Mouse (Mus musculus): Measurements from ENCODE around the gene Slc25a39. TPM values are rescaled to one million over a fixed set of nuclear protein-coding genes. Genes with fewer than 3 reads are reported as not detected.
"Not testable (repeated sequence)": the region's sequence is repeated elsewhere in the genome, so short reads cannot be mapped to it uniquely, and the experiment has no call there.

Slc25a39 gene
- polyA plus RNA-seq, 1 experiment from 2014 or later = 131 TPM

- H3K4me3 ChIP-seq (ENCODE audit: inconsistent target) = no peak overlapping the region
- 58% methylated on average over 5 of the region's 5 CpGs for WGBS (ENCODE audit: missing documents)
- no peaks in the 10 kb centered on the region for H3K36me3 ChIP-seq (ENCODE audit: inconsistent target)
- no peaks in the 10 kb centered on the region for H3K79me2 ChIP-seq (ENCODE audit: inconsistent target)
- H3K27ac ChIP-seq = no peak overlapping the region
Measured at GRCm38 (mm10) chr11:102368347-102368746, 39.4 kb downstream of the Slc25a39 start.

GRCm38 (mm10) chr11:102367504-102368280 lies 40.1 kb downstream of the Slc25a39 start:
- Histone ChIP-seq H3K27ac (no peak overlapping the region), H3K79me2 (ENCODE audit: inconsistent target) (no peaks in the 10 kb centered on the region), H3K4me3 (ENCODE audit: inconsistent target) (no peak overlapping the region), H3K36me3 (ENCODE audit: inconsistent target) (no peaks in the 10 kb centered on the region)
- WGBS (ENCODE audit: missing documents) = 88% methylated on average over 7 of the region's 9 CpGs

- 92% methylated on average over 7 of the region's 8 CpGs for WGBS (ENCODE audit: missing documents)
- not testable (repeated sequence) for H3K36me3 ChIP-seq (ENCODE audit: inconsistent target); H3K4me3 ChIP-seq (ENCODE audit: inconsistent target); H3K79me2 ChIP-seq (ENCODE audit: inconsistent target); H3K27ac ChIP-seq
Measured at GRCm38 (mm10) chr11:102366103-102366502, 41.6 kb downstream of the Slc25a39 start, which contains the start of gene Slc4a1. Gene Slc4a1 (minus strand): TSS chr11:102366203.

- 87% methylated on average over 4 of the region's 4 CpGs for WGBS (ENCODE audit: missing documents)
- H3K36me3 ChIP-seq (ENCODE audit: inconsistent target) = no peaks in the 10 kb centered on the region
- H3K27ac ChIP-seq = no peak overlapping the region
- H3K79me2 ChIP-seq (ENCODE audit: inconsistent target) = no peaks in the 10 kb centered on the region
- no peak overlapping the region for H3K4me3 ChIP-seq (ENCODE audit: inconsistent target)
Measured at GRCm38 (mm10) chr11:102365699-102366098, 42.0 kb downstream of the Slc25a39 start.

GRCm38 (mm10) chr11:102364570-102365371 lies 43.0 kb downstream of the Slc25a39 start:
- Histone ChIP-seq H3K4me3 (ENCODE audit: inconsistent target) (no peak overlapping the region), H3K36me3 (ENCODE audit: inconsistent target) (no peaks in the 10 kb centered on the region), H3K27ac (no peak overlapping the region), H3K79me2 (ENCODE audit: inconsistent target) (no peaks in the 10 kb centered on the region)
- WGBS (ENCODE audit: missing documents) = 62% methylated on average over 12 of the region's 14 CpGs

- Histone ChIP-seq H3K36me3 (ENCODE audit: inconsistent target) (no peaks in the 10 kb centered on the region), H3K27ac (no peak overlapping the region), H3K79me2 (ENCODE audit: inconsistent target) (no peaks in the 10 kb centered on the region), H3K4me3 (ENCODE audit: inconsistent target) (no peak overlapping the region)
- WGBS (ENCODE audit: missing documents) = 68% methylated on average over 2 of the region's 2 CpGs
Measured at GRCm38 (mm10) chr11:102363623-102364022, 44.1 kb downstream of the Slc25a39 start.

GRCm38 (mm10) chr11:102361776-102362495 lies 45.8 kb downstream of the Slc25a39 start:
- H3K79me2 ChIP-seq (ENCODE audit: inconsistent target) = no peaks in the 10 kb centered on the region
- WGBS (ENCODE audit: missing documents) = 84% methylated on average over 8 of the region's 8 CpGs
- no peak overlapping the region for H3K4me3 ChIP-seq (ENCODE audit: inconsistent target)
- H3K36me3 ChIP-seq (ENCODE audit: inconsistent target) = no peaks in the 10 kb centered on the region
- H3K27ac ChIP-seq = no peak overlapping the region

- H3K79me2 ChIP-seq (ENCODE audit: inconsistent target) = no peaks in the 10 kb centered on the region
- no peak overlapping the region for H3K27ac ChIP-seq
- WGBS (ENCODE audit: missing documents) = 69% methylated on average over 10 of the region's 10 CpGs
- H3K36me3 ChIP-seq (ENCODE audit: inconsistent target) = no peaks in the 10 kb centered on the region
- H3K4me3 ChIP-seq (ENCODE audit: inconsistent target) = no peak overlapping the region
Measured at GRCm38 (mm10) chr11:102358365-102358764, 49.4 kb downstream of the Slc25a39 start.

GRCm38 (mm10) chr11:102356636-102357350 lies 51.0 kb downstream of the Slc25a39 start:
- H3K36me3 ChIP-seq (ENCODE audit: inconsistent target) = no peaks in the 10 kb centered on the region
- no peak overlapping the region for H3K4me3 ChIP-seq (ENCODE audit: inconsistent target)
- H3K27ac ChIP-seq = no peak overlapping the region
- no peaks in the 10 kb centered on the region for H3K79me2 ChIP-seq (ENCODE audit: inconsistent target)
- WGBS (ENCODE audit: missing documents) = 73% methylated on average over 27 of the region's 31 CpGs

GRCm38 (mm10) chr11:102356190-102356589 lies 51.6 kb downstream of the Slc25a39 start:
- Histone ChIP-seq H3K79me2 (ENCODE audit: inconsistent target) (no peaks in the 10 kb centered on the region), H3K27ac (no peak overlapping the region), H3K36me3 (ENCODE audit: inconsistent target) (no peaks in the 10 kb centered on the region), H3K4me3 (ENCODE audit: inconsistent target) (no peak overlapping the region)
- 84% methylated on average over 12 of the region's 12 CpGs for WGBS (ENCODE audit: missing documents)

- no peaks in the 10 kb centered on the region for H3K79me2 ChIP-seq (ENCODE audit: inconsistent target)
- no peak overlapping the region for H3K27ac ChIP-seq
- no peaks in the 10 kb centered on the region for H3K36me3 ChIP-seq (ENCODE audit: inconsistent target)
- no peak overlapping the region for H3K4me3 ChIP-seq (ENCODE audit: inconsistent target)
- WGBS (ENCODE audit: missing documents) = 66% methylated on average over 3 of the region's 3 CpGs
Measured at GRCm38 (mm10) chr11:102355501-102355900, 52.2 kb downstream of the Slc25a39 start.

- Histone ChIP-seq H3K36me3 (ENCODE audit: inconsistent target) (no peaks in the 10 kb centered on the region), H3K27ac (no peak overlapping the region), H3K4me3 (ENCODE audit: inconsistent target) (no peak overlapping the region), H3K79me2 (ENCODE audit: inconsistent target) (no peaks in the 10 kb centered on the region)
- 63% methylated on average over 8 of the region's 8 CpGs for WGBS (ENCODE audit: missing documents)
Measured at GRCm38 (mm10) chr11:102353021-102353431, 54.7 kb downstream of the Slc25a39 start.

All from macrophage (primary cell).